In the genomic region with DNA sequence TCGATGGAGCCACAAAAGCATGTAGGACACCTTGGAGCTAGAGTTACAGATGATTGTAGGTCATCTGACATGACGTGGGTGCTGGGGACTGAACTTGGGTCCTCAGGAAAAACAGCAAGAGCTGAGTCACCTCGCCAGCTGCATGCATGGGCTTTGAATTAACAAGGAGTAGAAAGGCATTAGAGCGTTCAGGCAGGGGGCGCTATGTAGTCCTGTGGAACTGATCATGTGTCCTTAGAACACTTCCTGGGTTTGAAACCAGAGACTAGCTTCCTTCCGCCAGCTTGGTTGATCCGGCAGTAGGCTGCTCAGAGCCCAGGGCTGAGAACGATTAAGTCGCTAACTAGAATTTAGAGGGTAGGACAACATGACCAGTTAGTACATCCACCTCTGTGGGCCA, we compare ENCODE assay signal across 25 mouse cellular contexts. TPM values are rescaled to one million over a fixed set of nuclear protein-coding genes. Genes with fewer than 3 reads are reported as not detected.
DNase-seq lines count a peak whose midpoint lies in the region.
"Had no signal": no experiment of that assay in that cellular context is flagged by ENCODE, and none has a peak within 500 bp of the region (broad histone marks: within the 10 kb centered on the region; RNA-seq: fewer than 3 reads in every experiment).

No protein-coding gene starts in this region.

- DNase-seq in thymus, postnatal 4 days: peak; percentile 9
- DNase-seq in thymus, adult 18-20 months: no peak
- DNase-seq in NIH3T3 (ENCODE audit: low read depth) (peak; percentile 20), WW6 (ENCODE audit: low read depth, low spot score) (peak; percentile 24)
- DNase-seq in heart, postnatal 4 days: no peak
- DNase-seq in adrenal gland, adult (ENCODE audit: inconsistent age in 2 of 2, low spot score in 1 of 2): no peak
- DNase-seq in urinary bladder, postnatal 10 days (ENCODE audit: low spot score): no peak
- DNase-seq in cerebellum, postnatal 36 days: no peak
- DNase-seq: adrenal gland, postnatal 10 days; adrenal gland, postnatal 36 days; B cell, adult 2 months; cerebellum, adult 18-20 months; cerebellum, adult 9-10 months; cerebellum, postnatal 14 days; forebrain, postnatal 0 days; gastrocnemius, adult 2 months; gastrocnemius, postnatal 36 days; heart, adult 2 months; heart, postnatal 14 days; kidney, adult 11 months had no signal

RNA-seq across cellular contexts. Expression of a gene that starts 58.9 kb away (rescaled TPM):
- not detected for total RNA-seq in heart, postnatal 4 days (2021)
- total RNA-seq: adrenal gland, adult 18-20 months; adrenal gland, postnatal 10 days; adrenal gland, postnatal 36 days; CH12.LX; common myeloid progenitor, adult 5-6 weeks; forebrain, postnatal 0 days; gastrocnemius, adult 2 months; gastrocnemius, postnatal 36 days; granulocyte monocyte progenitor cell, adult 5-6 weeks; heart, adult 2 months; heart, postnatal 14 days; hematopoietic stem cell, adult 5-6 weeks had no signal

Comparison
In these comparisons a context has a peak if more than half of its experiments do, and no peak if none do; other contexts are left out.
1. DNase-seq: peak in thymus, postnatal 4 days (single experiment), NIH3T3 (single experiment) and WW6 (single experiment); none in thymus, adult 18-20 months (0 of 2), heart, postnatal 4 days (single experiment), adrenal gland, adult (0 of 2), urinary bladder, postnatal 10 days (single experiment) and cerebellum, postnatal 36 days (0 of 2).